Comparison of ENCODE assay signal across 14 mouse cellular contexts in genomic region chr7:99444012-99444411, GRCm38 (mm10). TPM values are rescaled to one million over a fixed set of nuclear protein-coding genes. Genes with fewer than 3 reads are reported as not detected.
A peak's percentile ranks its signal among the peaks of the same experiment; 100 is the strongest.
DNase-seq lines count a peak whose midpoint lies in the region; ATAC-seq and TF ChIP-seq lines count a peak whose summit lies in the region.
"Had no signal": no experiment of that assay in that cellular context is flagged by ENCODE, and none has a peak within 500 bp of the region (broad histone marks: within the 10 kb centered on the region; RNA-seq: fewer than 3 reads in every experiment).

No protein-coding gene starts in this region.

- no peak overlapping the region for H3K9ac ChIP-seq in forebrain, postnatal 0 days
- H3K9ac ChIP-seq in forebrain, embryonic 14.5 days (ENCODE audit: low read length) = no peak overlapping the region
- H3K9ac ChIP-seq in liver, postnatal 0 days (replicated peaks) = no peak overlapping the region
- no peak overlapping the region for H3K9ac ChIP-seq in liver, embryonic 12.5 days
- H3K9ac ChIP-seq: forebrain, embryonic 12.5 days; limb, embryonic 12.5 days had no signal

- no peak for ATAC-seq in forebrain, postnatal 0 days
- ATAC-seq in forebrain, embryonic 14.5 days = no peak
- ATAC-seq in liver, postnatal 0 days = no peak
- ATAC-seq in liver, embryonic 12.5 days = no peak
- no peak for ATAC-seq in activated CD4-positive, CD25-positive, alpha-beta regulatory T cell, adult 4 months

- intact Hi-C loops in left cerebral cortex, postnatal 14 days (cut with DNase I) = no loop called here

- no peaks in the 10 kb centered on the region for H3K9me3 ChIP-seq in forebrain, postnatal 0 days (ENCODE audit: low read length)
- no peaks in the 10 kb centered on the region for H3K9me3 ChIP-seq in forebrain, embryonic 14.5 days (replicated peaks; ENCODE audit: control insufficient read depth, low read length)
- H3K9me3 ChIP-seq in liver, postnatal 0 days (ENCODE audit: low read length) = no peaks in the 10 kb centered on the region
- H3K9me3 ChIP-seq in liver, embryonic 12.5 days (replicated peaks) = no peaks in the 10 kb centered on the region
- no peaks in the 10 kb centered on the region for H3K9me3 ChIP-seq in E14TG2a.4 (ENCODE audit: low read length)
- H3K9me3 ChIP-seq: embryonic facial prominence, embryonic 10.5 days; forebrain, embryonic 12.5 days; limb, embryonic 12.5 days; megakaryocyte, embryonic 14.5 days had no signal

- TF ChIP-seq POLR2A in embryonic fibroblast, embryonic 13.5 days (IDR thresholded peaks at IDR 0.05; ENCODE audit: low read depth, low read length) = no peak

- no peak for DNase-seq in forebrain, postnatal 0 days
- DNase-seq in forebrain, embryonic 14.5 days (ENCODE audit: low spot score) = no peak
- DNase-seq in liver, postnatal 0 days = no peak
- no peak for DNase-seq in left cerebral cortex, postnatal 14 days (ENCODE audit: low spot score in 2 of 2)
- DNase-seq: heart, adult 11 months; retina, postnatal 1 day had no signal

- no peaks in the 10 kb centered on the region for H3K4me1 ChIP-seq in forebrain, postnatal 0 days (ENCODE audit: insufficient read depth)
- 0 out of 2 replicates have a peak, but pooled peaks cover 4% of the 10 kb centered on the region for H3K4me1 ChIP-seq in forebrain, embryonic 14.5 days (ENCODE audit: control insufficient read depth, insufficient read depth, low read length)
- no peaks in the 10 kb centered on the region for H3K4me1 ChIP-seq in liver, postnatal 0 days (ENCODE audit: insufficient read depth)
- H3K4me1 ChIP-seq in liver, embryonic 12.5 days = 0 out of 2 replicates have a peak, but pooled peaks cover 8% of the 10 kb centered on the region
- peaks cover 22% of the 10 kb centered on the region for H3K4me1 ChIP-seq in E14TG2a.4 (replicated peaks; ENCODE audit: low read depth, low read length)
- peaks cover 7% of the 10 kb centered on the region for H3K4me1 ChIP-seq in embryonic fibroblast, embryonic 13.5 days (ENCODE audit: control insufficient read depth, insufficient read depth, low read length)

- H3K36me3 ChIP-seq in forebrain, postnatal 0 days (ENCODE audit: insufficient read depth) = peaks cover 23% of the 10 kb centered on the region
- H3K36me3 ChIP-seq in forebrain, embryonic 14.5 days (ENCODE audit: control insufficient read depth, insufficient read depth, low read length) = 0 out of 2 replicates have a peak, but pooled peaks cover 5% of the 10 kb centered on the region
- no peaks in the 10 kb centered on the region for H3K36me3 ChIP-seq in liver, postnatal 0 days (replicated peaks; ENCODE audit: insufficient read depth, low read length)
- H3K36me3 ChIP-seq in liver, embryonic 12.5 days = no peaks in the 10 kb centered on the region
- H3K36me3 ChIP-seq in E14TG2a.4 (ENCODE audit: insufficient read depth, low read length) = no peaks in the 10 kb centered on the region
- H3K36me3 ChIP-seq: limb, embryonic 12.5 days had no signal

- 75% methylated on average over 6 of the region's 6 CpGs for WGBS in forebrain, postnatal 0 days
- WGBS in forebrain, embryonic 14.5 days = 79% methylated on average over 6 of the region's 6 CpGs
- WGBS in liver, postnatal 0 days (ENCODE audit: insufficient replicate concordance) = 64% methylated on average over 6 of the region's 6 CpGs
- 51% methylated on average over 6 of the region's 6 CpGs for WGBS in liver, embryonic 12.5 days (ENCODE audit: insufficient replicate concordance)

- peak; percentile 64 for TF ChIP-seq CTCF in forebrain, postnatal 0 days (IDR thresholded peaks at IDR 0.05; ENCODE audit: low read depth)
- peak; percentile 67 for TF ChIP-seq CTCF in liver, postnatal 0 days (IDR thresholded peaks at IDR 0.05; ENCODE audit: low read depth)
- TF ChIP-seq CTCF in E14TG2a.4 (conservative IDR thresholded peaks at IDR 0.05; ENCODE audit: low read length) = peak; percentile 94
- TF ChIP-seq CTCF in embryonic fibroblast, embryonic 13.5 days (IDR thresholded peaks at IDR 0.05; ENCODE audit: borderline replicate concordance, insufficient read depth, low read length) = peak; percentile 46; the same call in 1 of the 2 replicates

- no peak for TF ChIP-seq EP300 in liver, postnatal 0 days (IDR thresholded peaks at IDR 0.05; ENCODE audit: low read depth)

- H3K27me3 ChIP-seq in forebrain, postnatal 0 days (ENCODE audit: insufficient read depth, low read length) = no peaks in the 10 kb centered on the region
- no peaks in the 10 kb centered on the region for H3K27me3 ChIP-seq in forebrain, embryonic 14.5 days (replicated peaks; ENCODE audit: control insufficient read depth, insufficient read depth, low read length)
- no peaks in the 10 kb centered on the region for H3K27me3 ChIP-seq in liver, postnatal 0 days (ENCODE audit: insufficient read depth, low read length)
- peaks cover 6% of the 10 kb centered on the region for H3K27me3 ChIP-seq in liver, embryonic 12.5 days (replicated peaks)
- H3K27me3 ChIP-seq in E14TG2a.4 (ENCODE audit: insufficient read depth, low read length) = peaks cover 29% of the 10 kb centered on the region
- H3K27me3 ChIP-seq: forebrain, embryonic 12.5 days; limb, embryonic 12.5 days had no signal

- no peak overlapping the region for H3K4me2 ChIP-seq in forebrain, postnatal 0 days (ENCODE audit: low read depth)
- H3K4me2 ChIP-seq in forebrain, embryonic 14.5 days (ENCODE audit: low read length) = no peak overlapping the region
- H3K4me2 ChIP-seq in liver, postnatal 0 days (ENCODE audit: low read depth, low read length) = no peak overlapping the region
- H3K4me2 ChIP-seq in liver, embryonic 12.5 days = no peak overlapping the region
- H3K4me2 ChIP-seq: forebrain, embryonic 12.5 days; limb, embryonic 12.5 days had no signal

- H3K27ac ChIP-seq in forebrain, postnatal 0 days (ENCODE audit: low read depth, low read length) = no peak overlapping the region
- no peak overlapping the region for H3K27ac ChIP-seq in forebrain, embryonic 14.5 days (ENCODE audit: low read depth, low read length)
- no peak overlapping the region for H3K27ac ChIP-seq in liver, postnatal 0 days (ENCODE audit: low read depth)
- no peak overlapping the region for H3K27ac ChIP-seq in liver, embryonic 12.5 days
- no peak overlapping the region for H3K27ac ChIP-seq in embryonic fibroblast, embryonic 13.5 days (ENCODE audit: insufficient read depth, low read length)
- H3K27ac ChIP-seq: limb, embryonic 12.5 days had no signal

- H3K4me3 ChIP-seq in forebrain, postnatal 0 days (ENCODE audit: low read depth, low read length) = no peak overlapping the region
- no peak overlapping the region for H3K4me3 ChIP-seq in forebrain, embryonic 14.5 days (ENCODE audit: low read depth, low read length)
- H3K4me3 ChIP-seq in liver, postnatal 0 days (ENCODE audit: low read depth, low read length) = no peak overlapping the region
- H3K4me3 ChIP-seq in liver, embryonic 12.5 days = no peak overlapping the region
- no peak overlapping the region for H3K4me3 ChIP-seq in E14TG2a.4 (replicated peaks; ENCODE audit: low read length)
- H3K4me3 ChIP-seq in embryonic fibroblast, embryonic 13.5 days (ENCODE audit: insufficient read depth, low read length) = no peak overlapping the region
- H3K4me3 ChIP-seq: embryonic facial prominence, embryonic 10.5 days; forebrain, embryonic 12.5 days; limb, embryonic 12.5 days; megakaryocyte, embryonic 14.5 days had no signal

RNA-seq across cellular contexts. Expression of gene Klhl35, which starts 21.8 kb away (rescaled TPM):
- total RNA-seq in forebrain, postnatal 0 days (2014; rRNA removed) = 3.8 and 4.5 TPM in 2 replicates
- polyA plus RNA-seq in forebrain, postnatal 0 days (2015; fragmentation: Nextera tagmentation; extraction: Ambion mirVana) = 3.1 and 3.4 TPM in 2 replicates
- polyA plus RNA-seq in forebrain, embryonic 14.5 days (2014; fragmentation: Nextera tagmentation; extraction: Ambion mirVana) = 3.8 and 4.5 TPM in 2 replicates
- polyA plus RNA-seq in liver, postnatal 0 days (2015; fragmentation: Nextera tagmentation; extraction: Ambion mirVana) = 0.35 and 0.37 TPM in 2 replicates
- 0.14 and 0.32 TPM in 2 replicates for polyA plus RNA-seq in liver, embryonic 12.5 days (2016; fragmentation: Nextera tagmentation; extraction: Ambion mirVana)
- not detected in 2 replicates for polyA plus RNA-seq in embryonic fibroblast, embryonic 13.5 days (2011; ENCODE audit: insufficient read length, low read depth, missing spikeins)
- 1 to 10 TPM; 1.7 to 2.4 TPM for total RNA-seq in left cerebral cortex, postnatal 14 days (2021)
- not detected for polyA plus RNA-seq in activated CD4-positive, CD25-positive, alpha-beta regulatory T cell, adult 4 months (2017; shearing (Covaris generic))

RNA-seq across cellular contexts. Expression of gene Rps3, which starts 39.5 kb away (rescaled TPM):
- 1,114 and 1,634 TPM in 2 replicates for total RNA-seq in forebrain, postnatal 0 days (2014; rRNA removed)
- 543 and 688 TPM in 2 replicates for polyA plus RNA-seq in forebrain, postnatal 0 days (2015; fragmentation: Nextera tagmentation; extraction: Ambion mirVana)
- polyA plus RNA-seq in forebrain, embryonic 14.5 days (2014; fragmentation: Nextera tagmentation; extraction: Ambion mirVana) = 577 and 687 TPM in 2 replicates
- 472 TPM in 2 replicates for polyA plus RNA-seq in liver, postnatal 0 days (2015; fragmentation: Nextera tagmentation; extraction: Ambion mirVana)
- 688 TPM in 2 replicates for polyA plus RNA-seq in liver, embryonic 12.5 days (2016; fragmentation: Nextera tagmentation; extraction: Ambion mirVana)
- polyA plus RNA-seq in embryonic fibroblast, embryonic 13.5 days (2011; ENCODE audit: insufficient read length, low read depth, missing spikeins) = 1,504 and 1,592 TPM in 2 replicates
- 100 to 1,000 TPM; 221 to 235 TPM for total RNA-seq in left cerebral cortex, postnatal 14 days (2021)
- polyA plus RNA-seq in activated CD4-positive, CD25-positive, alpha-beta regulatory T cell, adult 4 months (2017; shearing (Covaris generic)) = 1,000 to 10,000 TPM; 2,602 to 3,921 TPM
